In the genomic region with DNA sequence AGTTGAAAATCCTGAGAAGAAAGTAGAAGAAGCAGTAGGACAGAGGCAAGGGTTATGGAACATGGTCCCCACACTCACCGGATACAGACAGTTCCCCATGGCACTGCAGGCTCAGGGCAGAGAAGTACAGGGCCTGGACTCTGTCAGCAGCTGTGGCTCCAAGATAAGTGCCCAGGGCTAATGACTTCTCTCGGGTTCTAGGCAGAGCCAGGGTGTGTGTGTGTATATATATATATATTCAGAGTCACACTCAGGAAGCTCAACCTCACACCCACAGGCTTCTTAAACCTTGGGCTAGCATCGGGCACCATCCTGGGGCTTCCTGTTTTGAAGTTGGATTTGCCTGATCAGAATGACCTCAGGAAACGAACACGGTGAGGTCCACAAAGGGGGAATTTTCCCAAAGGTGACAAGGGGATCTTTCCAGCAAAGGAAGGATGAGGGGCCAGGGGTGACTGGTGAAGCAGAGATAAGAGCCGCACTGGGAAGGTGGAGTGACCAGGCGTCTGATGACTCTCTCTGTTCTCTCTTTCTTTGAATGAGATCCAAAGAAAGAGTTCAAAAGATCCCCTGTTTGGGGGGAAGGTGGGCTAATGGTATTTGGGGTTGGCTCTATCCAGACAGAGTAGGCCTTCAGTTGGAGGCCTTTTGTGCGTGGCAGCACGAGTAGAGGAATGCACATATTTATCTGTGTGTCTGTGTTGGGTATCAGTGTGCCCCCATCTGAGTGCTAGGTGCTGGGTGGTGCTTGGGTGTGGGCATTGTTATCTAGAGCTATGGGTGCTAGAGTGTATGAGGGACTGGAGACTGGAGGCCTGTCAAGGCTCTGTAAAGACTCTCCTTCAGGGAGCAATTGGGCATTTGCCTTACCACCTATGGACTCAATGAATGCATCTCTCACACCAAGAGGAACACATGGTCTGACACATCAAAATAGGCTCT, we compare ENCODE assay signal across 9 mouse cellular contexts. TPM values are rescaled to one million over a fixed set of nuclear protein-coding genes. Genes with fewer than 3 reads are reported as not detected.
DNase-seq lines count a peak whose midpoint lies in the region; ATAC-seq lines count a peak whose summit lies in the region.
"Had no signal": no experiment of that assay in that cellular context is flagged by ENCODE, and none has a peak within 500 bp of the region (broad histone marks: within the 10 kb centered on the region; RNA-seq: fewer than 3 reads in every experiment).

A gene (minus strand): TSS at position 439 of the 942 bp plus-strand sequence.

- peak within 1 kb of the TSS; percentile 75 for H3K4me3 ChIP-seq in liver, embryonic 16.5 days (ENCODE audit: low read depth, low read length)

- H3K36me3 ChIP-seq in liver, embryonic 16.5 days (ENCODE audit: control insufficient read depth, insufficient read depth) = no peaks in the 10 kb centered on the region

- no peak for DNase-seq in frontal cortex, adult 2 months (ENCODE audit: extremely low spot score in 1 of 2, low spot score in 1 of 2)
- DNase-seq in frontal cortex, postnatal 14 days (ENCODE audit: low spot score in 2 of 2) = no peak
- no peak for DNase-seq in urinary bladder, adult 2 months (ENCODE audit: low spot score)
- no peak for DNase-seq in urinary bladder, adult 18-20 months (ENCODE audit: low spot score in 2 of 2)
- no peak for DNase-seq in ovary, postnatal 14 days (ENCODE audit: low spot score)
- no peak for DNase-seq in adrenal gland, adult (ENCODE audit: inconsistent age in 2 of 2, low spot score in 1 of 2)
- no peak for DNase-seq in cerebellum, adult 8-10 months
- DNase-seq: heart, postnatal 10 days had no signal

- peak; percentile 89 for ATAC-seq in liver, embryonic 16.5 days (ENCODE audit: low read depth)

- H3K9me3 ChIP-seq in liver, embryonic 16.5 days (replicated peaks; ENCODE audit: control insufficient read depth, low read length) = no peaks in the 10 kb centered on the region

- H3K27ac ChIP-seq in liver, embryonic 16.5 days (ENCODE audit: low read length) = peak within 1 kb of the TSS; percentile 99

- peak within 1 kb of the TSS; percentile 80 for H3K9ac ChIP-seq in liver, embryonic 16.5 days (ENCODE audit: low read depth, low read length)

- peak within 1 kb of the TSS; percentile 60 for H3K4me2 ChIP-seq in liver, embryonic 16.5 days (ENCODE audit: low read depth, low read length)

- H3K27me3 ChIP-seq in liver, embryonic 16.5 days (ENCODE audit: control insufficient read depth, insufficient read depth, low read depth, low read length) = no peaks in the 10 kb centered on the region

- 18% methylated on average over 9 of the region's 9 CpGs for WGBS in liver, embryonic 16.5 days (ENCODE audit: insufficient replicate concordance)

- peaks cover 34% of the 10 kb centered on the region for H3K4me1 ChIP-seq in liver, embryonic 16.5 days (ENCODE audit: control insufficient read depth, low read depth, low read length)

RNA-seq across cellular contexts. Expression of the gene that starts here (rescaled TPM):
- 115 and 129 TPM in 2 replicates for polyA plus RNA-seq in frontal cortex, adult 2 months (2012; rRNA removed)
- 13.7 and 16.6 TPM in 2 replicates for polyA plus RNA-seq in urinary bladder, adult 2 months (2012; rRNA removed)
- polyA plus RNA-seq in liver, embryonic 16.5 days (2015; fragmentation: Nextera tagmentation; extraction: Ambion mirVana) = 69.3 and 71.7 TPM in 2 replicates
